Mouse (Mus musculus) cortical plate, adult 2 months (tissue): Measurements from ENCODE around the gene Ehd1.
"Not testable (repeated sequence)": the region's sequence is repeated elsewhere in the genome, so short reads cannot be mapped to it uniquely, and the experiment has no call there.

Experiments used
- CTCF ChIP-seq: fragments of 200-500 bp; IDR thresholded peaks from 2 replicates; pipeline ENCODE4 v1.5.1; 2011; ENCODE audit warnings: mild to moderate bottlenecking, control low read depth, low read length; ENCODE audit not compliant: insufficient read depth; ENCODE audit errors: extremely low read depth
- POLR2A ChIP-seq: fragments of 200-500 bp; IDR thresholded peaks from 2 replicates; pipeline ENCODE4 v1.6.1; 2011; ENCODE audit warnings: mild to moderate bottlenecking, low read length, control low read depth; ENCODE audit not compliant: insufficient read depth; ENCODE audit errors: extremely low read depth

- not testable (repeated sequence) for TF ChIP-seq CTCF, POLR2A
These were observed 14.2 kb downstream of the Ehd1 start for GRCm38 (mm10) chr19:6290720-6291116.
